Mouse (Mus musculus) adrenal gland, postnatal 14 days (tissue): Measurements from ENCODE around the gene Pnpla7. TPM values are rescaled to one million over a fixed set of nuclear protein-coding genes. Genes with fewer than 3 reads are reported as not detected.

Source experiments
- DNase-seq: peaks from one replicate; pipeline ENCODE4 v3.0.0; 2021; ENCODE audit warnings: mixed read lengths
- microRNA-seq, 2 experiments: library from miRNA; unstranded; fragments of <30 nt; microRNA quantifications; one replicate each; pipeline ENCODE4 v1.2.0; 2021
- total RNA-seq: library from RNA; stranded (reverse); gene quantifications from 2 replicates; pipeline ENCODE4 v1.2.3, GENCODE M21; 2021

The Pnpla7 gene
- total RNA-seq, 1 experiment from 2014 or later, result 34.2 TPM

- no peak for DNase-seq
Observed at GRCm38 (mm10) chr2:25069537-25069936, 93.7 kb downstream of the Pnpla7 start.

GRCm38 (mm10) chr2:25072398-25072797 lies 96.6 kb downstream of the Pnpla7 start:
- no peak for DNase-seq

- DNase-seq, result no peak
Observed at GRCm38 (mm10) chr2:25075506-25075905, 99.7 kb downstream of the Pnpla7 start.

- DNase-seq, result no peak
Observed at GRCm38 (mm10) chr2:25078967-25079366, 103.1 kb downstream of the Pnpla7 start.

GRCm38 (mm10) chr2:25080076-25080475 lies 104.2 kb downstream of the Pnpla7 start, which contains the start of gene Entpd8:
Gene Entpd8 (plus strand): TSS chr2:25080304.
- no peak for DNase-seq

GRCm38 (mm10) chr2:25083697-25084096 lies 107.9 kb downstream of the Pnpla7 start:
- no peak for DNase-seq

- no peak for DNase-seq
Observed at GRCm38 (mm10) chr2:25085571-25085970, 109.7 kb downstream of the Pnpla7 start.

GRCm38 (mm10) chr2:25087842-25088241 lies 112.0 kb downstream of the Pnpla7 start:
- DNase-seq, result no peak

- DNase-seq, result no peak
Observed at GRCm38 (mm10) chr2:25088636-25089035, 112.8 kb downstream of the Pnpla7 start.

- DNase-seq, result no peak
Observed at GRCm38 (mm10) chr2:25094785-25095108, 118.9 kb downstream of the Pnpla7 start.

GRCm38 (mm10) chr2:25095109-25095850 lies 119.4 kb downstream of the Pnpla7 start, which contains the start of gene Noxa1:
Gene Noxa1 (minus strand): TSS chr2:25095149.
- no peak for DNase-seq

- no peak for DNase-seq
Observed at GRCm38 (mm10) chr2:25098005-25098615, 122.3 kb downstream of the Pnpla7 start.

- DNase-seq, result peak; percentile 62
Observed at GRCm38 (mm10) chr2:25098956-25099355, 123.1 kb downstream of the Pnpla7 start.

GRCm38 (mm10) chr2:25099703-25100102 lies 123.9 kb downstream of the Pnpla7 start:
- DNase-seq, result no peak

Small RNA genes lying within 50 kb of the gene (microRNA-seq; reads per million reads assigned to microRNA genes)
- 0 reads per million in 2 experiments for gene Gm22875
- gene Gm24328, result 0 reads per million in 2 experiments
- 0 to 0.76 reads per million in 2 experiments for gene Mir7664

Other genes starting within 250 kb of the Pnpla7 start
- 2.9 and 3.0 TPM in 2 replicates for gene Cacna1b, start 212.9 kb upstream of the Pnpla7 start, total RNA-seq
- gene Ehmt1, start 56.4 kb upstream of the Pnpla7 start, total RNA-seq, result 57.0 and 66.9 TPM in 2 replicates
- 11.5 and 22.2 TPM in 2 replicates for gene Arrdc1, start 40.8 kb upstream of the Pnpla7 start, total RNA-seq
- 24.5 and 25.9 TPM in 2 replicates for gene Zmynd19, start 26.2 kb upstream of the Pnpla7 start, total RNA-seq
- gene Dph7, start 13.6 kb upstream of the Pnpla7 start, total RNA-seq, result 8.5 and 9.9 TPM in 2 replicates
- gene Mrpl41, start 935 bp upstream of the Pnpla7 start, total RNA-seq, result 85.7 and 89.8 TPM in 2 replicates
- 58.5 and 61.2 TPM in 2 replicates for gene Nsmf, start 78.3 kb downstream of the Pnpla7 start, total RNA-seq
- gene Entpd8, start 104.3 kb downstream of the Pnpla7 start, total RNA-seq, result 1.3 and 7.7 TPM in 2 replicates
- gene Noxa1, start 119.1 kb downstream of the Pnpla7 start, total RNA-seq, result not detected in 2 replicates
- 8.7 and 9.5 TPM in 2 replicates for gene Nrarp, start 204.7 kb downstream of the Pnpla7 start, total RNA-seq
- 13.9 and 21.3 TPM in 2 replicates for gene Tor4a, start 220.9 kb downstream of the Pnpla7 start, total RNA-seq
- gene Nelfb, start 235.5 kb downstream of the Pnpla7 start, total RNA-seq, result 41.6 and 47.1 TPM in 2 replicates
- gene Stpg3, start 238.6 kb downstream of the Pnpla7 start, total RNA-seq, result not detected in 2 replicates
- gene Fam166a, start 242.7 kb downstream of the Pnpla7 start, total RNA-seq, result not detected in 2 replicates
- gene Tubb4b, start 248.7 kb downstream of the Pnpla7 start, total RNA-seq, result 290 and 294 TPM in 2 replicates